15 mouse cellular contexts compared by ENCODE assay signal in the genomic region with DNA sequence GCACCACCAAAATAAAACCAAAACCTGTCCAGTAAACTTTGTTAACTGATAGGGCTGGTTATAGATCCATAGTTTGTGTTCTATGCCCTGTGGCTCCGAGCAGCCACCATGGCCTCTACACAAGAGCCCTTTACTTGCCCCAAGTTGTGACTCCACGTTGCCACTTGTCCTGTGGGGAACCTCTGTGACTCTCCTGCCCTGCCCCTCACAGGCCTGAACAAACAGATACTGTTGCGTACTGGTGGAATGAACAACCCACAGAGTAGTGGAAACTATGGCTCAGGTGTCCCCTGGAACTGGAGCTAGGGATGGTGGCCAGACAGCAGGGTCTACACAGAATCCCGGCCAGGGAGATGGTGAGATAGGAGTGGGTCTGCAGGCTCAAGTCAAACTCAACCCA. TPM values are rescaled to one million over a fixed set of nuclear protein-coding genes. Genes with fewer than 3 reads are reported as not detected.
DNase-seq lines count a peak whose midpoint lies in the region; ATAC-seq and TF ChIP-seq lines count a peak whose summit lies in the region.
"Had no signal": no experiment of that assay in that cellular context is flagged by ENCODE, and none has a peak within 500 bp of the region (broad histone marks: within the 10 kb centered on the region; RNA-seq: fewer than 3 reads in every experiment).

No protein-coding gene starts in this region.

- 73% methylated on average over 4 of the region's 4 CpGs for WGBS in heart, embryonic 13.5 days
- WGBS in lung, embryonic 14.5 days: 65% methylated on average over 4 of the region's 4 CpGs
- WGBS in limb, embryonic 13.5 days: 74% methylated on average over 4 of the region's 4 CpGs
- 67% methylated on average over 4 of the region's 4 CpGs for WGBS in stomach, postnatal 0 days
- 89% methylated on average over 4 of the region's 4 CpGs for WGBS in midbrain, embryonic 15.5 days

- H3K4me3 ChIP-seq in heart, embryonic 13.5 days: no peak overlapping the region
- no peak overlapping the region for H3K4me3 ChIP-seq in lung, embryonic 14.5 days (ENCODE audit: low read depth, low read length)
- no peak overlapping the region for H3K4me3 ChIP-seq in limb, embryonic 13.5 days
- no peak overlapping the region for H3K4me3 ChIP-seq in stomach, postnatal 0 days (ENCODE audit: low read depth, low read length)
- no peak overlapping the region for H3K4me3 ChIP-seq in midbrain, embryonic 15.5 days
- H3K4me3 ChIP-seq: megakaryocyte, embryonic 14.5 days had no signal

- no peaks in the 10 kb centered on the region for H3K9me3 ChIP-seq in heart, embryonic 13.5 days
- H3K9me3 ChIP-seq in lung, embryonic 14.5 days (ENCODE audit: low read depth, low read length): no peaks in the 10 kb centered on the region
- H3K9me3 ChIP-seq in limb, embryonic 13.5 days: no peaks in the 10 kb centered on the region
- no peaks in the 10 kb centered on the region for H3K9me3 ChIP-seq in stomach, postnatal 0 days (ENCODE audit: control insufficient read depth, low read length)
- H3K9me3 ChIP-seq in midbrain, embryonic 15.5 days: no peaks in the 10 kb centered on the region

- H3K9ac ChIP-seq in heart, embryonic 13.5 days: no peak overlapping the region
- H3K9ac ChIP-seq in lung, embryonic 14.5 days: no peak overlapping the region; the same call in 1 of the 2 replicates
- H3K9ac ChIP-seq in limb, embryonic 13.5 days: no peak overlapping the region
- H3K9ac ChIP-seq in stomach, postnatal 0 days (ENCODE audit: low read length): no peak overlapping the region
- H3K9ac ChIP-seq in midbrain, embryonic 15.5 days: no peak overlapping the region

- H3K4me1 ChIP-seq in heart, embryonic 13.5 days: peaks cover 49% of the 10 kb centered on the region
- peaks cover 35% of the 10 kb centered on the region for H3K4me1 ChIP-seq in lung, embryonic 14.5 days (ENCODE audit: insufficient read depth)
- peaks cover 26% of the 10 kb centered on the region for H3K4me1 ChIP-seq in limb, embryonic 13.5 days
- H3K4me1 ChIP-seq in stomach, postnatal 0 days (replicated peaks; ENCODE audit: control insufficient read depth, insufficient read depth): peaks cover 18% of the 10 kb centered on the region; the same call in 1 of the 2 replicates
- no peaks in the 10 kb centered on the region for H3K4me1 ChIP-seq in midbrain, embryonic 15.5 days

- peak overlapping the region; percentile 93 for H3K27ac ChIP-seq in heart, embryonic 13.5 days (replicated peaks)
- H3K27ac ChIP-seq in lung, embryonic 14.5 days (ENCODE audit: low read depth): peak overlapping the region; percentile 93
- peak overlapping the region; percentile 77; the same call in 1 of the 2 replicates for H3K27ac ChIP-seq in limb, embryonic 13.5 days
- H3K27ac ChIP-seq in stomach, postnatal 0 days (replicated peaks): peak overlapping the region; percentile 92
- no peak overlapping the region for H3K27ac ChIP-seq in midbrain, embryonic 15.5 days

- H3K27me3 ChIP-seq in heart, embryonic 13.5 days (replicated peaks): no peaks in the 10 kb centered on the region
- no peaks in the 10 kb centered on the region for H3K27me3 ChIP-seq in lung, embryonic 14.5 days (ENCODE audit: insufficient read depth, low read length)
- no peaks in the 10 kb centered on the region for H3K27me3 ChIP-seq in limb, embryonic 13.5 days
- H3K27me3 ChIP-seq in stomach, postnatal 0 days (ENCODE audit: control insufficient read depth, insufficient read depth, low read length): no peaks in the 10 kb centered on the region
- no peaks in the 10 kb centered on the region for H3K27me3 ChIP-seq in midbrain, embryonic 15.5 days (replicated peaks)

- DNase-seq in heart, adult 18-20 months: no peak
- DNase-seq in lung, embryonic 14.5 days: no peak
- no peak for DNase-seq in lung, postnatal 25 days (ENCODE audit: low spot score)
- DNase-seq in stomach, postnatal 0 days (ENCODE audit: low spot score): peak; percentile 25
- DNase-seq in gastrocnemius, postnatal 36 days: no peak
- DNase-seq: adrenal gland, postnatal 14 days; embryo, embryonic 11 days; gastrocnemius, postnatal 25 days had no signal

- no peaks in the 10 kb centered on the region for H3K36me3 ChIP-seq in heart, embryonic 13.5 days
- H3K36me3 ChIP-seq in lung, embryonic 14.5 days (ENCODE audit: insufficient read depth): no peaks in the 10 kb centered on the region
- H3K36me3 ChIP-seq in limb, embryonic 13.5 days: no peaks in the 10 kb centered on the region
- no peaks in the 10 kb centered on the region for H3K36me3 ChIP-seq in stomach, postnatal 0 days (ENCODE audit: control insufficient read depth, insufficient read depth, low read length)
- no peaks in the 10 kb centered on the region for H3K36me3 ChIP-seq in midbrain, embryonic 15.5 days (replicated peaks)

- H3K4me2 ChIP-seq in heart, embryonic 13.5 days: no peak overlapping the region
- peak overlapping the region; percentile 27; the same call in 1 of the 2 replicates for H3K4me2 ChIP-seq in lung, embryonic 14.5 days
- H3K4me2 ChIP-seq in limb, embryonic 13.5 days (replicated peaks): no peak overlapping the region
- H3K4me2 ChIP-seq in stomach, postnatal 0 days (replicated peaks; ENCODE audit: low read depth): no peak overlapping the region
- H3K4me2 ChIP-seq in midbrain, embryonic 15.5 days: no peak overlapping the region

- intact Hi-C loops in gastrocnemius, postnatal 36 days (cut with DNase I): no loop called here

- no peak for ATAC-seq in heart, embryonic 13.5 days (ENCODE audit: extremely low read depth, insufficient number of reproducible peaks, low FRiP score, low TSS enrichment)
- no peak for ATAC-seq in lung, embryonic 14.5 days (ENCODE audit: insufficient read depth)
- no peak for ATAC-seq in limb, embryonic 13.5 days (ENCODE audit: low FRiP score, low read depth)
- no peak for ATAC-seq in stomach, postnatal 0 days (ENCODE audit: low FRiP score, low TSS enrichment)
- no peak for ATAC-seq in midbrain, embryonic 15.5 days (replicated peaks)
- ATAC-seq: forebrain, embryonic 14.5 days had no signal

- no peak for TF ChIP-seq CTCF in lung, embryonic 14.5 days (IDR thresholded peaks at IDR 0.05; ENCODE audit: low read depth)
- TF ChIP-seq CTCF in stomach, postnatal 0 days (IDR thresholded peaks at IDR 0.05; ENCODE audit: low read depth): no peak

- TF ChIP-seq EP300 in stomach, postnatal 0 days (optimal IDR thresholded peaks at IDR 0.05): no peak

RNA-seq across cellular contexts. Expression of a gene that starts 10.1 kb away (rescaled TPM):
- polyA plus RNA-seq in heart, embryonic 13.5 days (2015; fragmentation: Nextera tagmentation; extraction: Ambion mirVana): 21.6 and 22.5 TPM in 2 replicates
- total RNA-seq in heart, adult 18-20 months (2021): 10 to 100 TPM; 72.2 to 78.5 TPM
- polyA plus RNA-seq in lung, embryonic 14.5 days (2014; fragmentation: Nextera tagmentation; extraction: Ambion mirVana): 95.0 and 95.1 TPM in 2 replicates
- polyA plus RNA-seq in limb, embryonic 13.5 days (2015; fragmentation: Nextera tagmentation; extraction: Ambion mirVana): 15.6 and 15.8 TPM in 2 replicates
- 29.7 and 34.9 TPM in 2 replicates for polyA plus RNA-seq in stomach, postnatal 0 days (2015; fragmentation: Nextera tagmentation; extraction: Ambion mirVana)
- 1.6 and 1.7 TPM in 2 replicates for polyA plus RNA-seq in midbrain, embryonic 15.5 days (2015; fragmentation: Nextera tagmentation; extraction: Ambion mirVana)
- total RNA-seq in gastrocnemius, postnatal 36 days (2021): 10 to 100 TPM in 1 of 2 experiments, 1 to 10 TPM in 1; 8.7 to 11.2 TPM

RNA-seq across cellular contexts. Expression of a gene that starts 21.4 kb away (rescaled TPM):
- polyA plus RNA-seq in heart, embryonic 13.5 days (2015; fragmentation: Nextera tagmentation; extraction: Ambion mirVana): 332 and 351 TPM in 2 replicates
- 100 to 1,000 TPM; 561 to 600 TPM for total RNA-seq in heart, adult 18-20 months (2021)
- 630 and 724 TPM in 2 replicates for polyA plus RNA-seq in lung, embryonic 14.5 days (2014; fragmentation: Nextera tagmentation; extraction: Ambion mirVana)
- 572 and 605 TPM in 2 replicates for polyA plus RNA-seq in limb, embryonic 13.5 days (2015; fragmentation: Nextera tagmentation; extraction: Ambion mirVana)
- polyA plus RNA-seq in stomach, postnatal 0 days (2015; fragmentation: Nextera tagmentation; extraction: Ambion mirVana): 604 and 680 TPM in 2 replicates
- 284 and 315 TPM in 2 replicates for polyA plus RNA-seq in midbrain, embryonic 15.5 days (2015; fragmentation: Nextera tagmentation; extraction: Ambion mirVana)
- 100 to 1,000 TPM; 310 to 370 TPM for total RNA-seq in gastrocnemius, postnatal 36 days (2021)

RNA-seq across cellular contexts. Expression of a gene that starts 37.5 kb away (rescaled TPM):
- 9.0 and 9.3 TPM in 2 replicates for polyA plus RNA-seq in heart, embryonic 13.5 days (2015; fragmentation: Nextera tagmentation; extraction: Ambion mirVana)
- 10 to 100 TPM; 10.9 TPM for total RNA-seq in heart, adult 18-20 months (2021)
- polyA plus RNA-seq in lung, embryonic 14.5 days (2014; fragmentation: Nextera tagmentation; extraction: Ambion mirVana): 24.0 and 25.6 TPM in 2 replicates
- polyA plus RNA-seq in limb, embryonic 13.5 days (2015; fragmentation: Nextera tagmentation; extraction: Ambion mirVana): 14.7 and 16.6 TPM in 2 replicates
- polyA plus RNA-seq in stomach, postnatal 0 days (2015; fragmentation: Nextera tagmentation; extraction: Ambion mirVana): 7.5 and 8.5 TPM in 2 replicates
- polyA plus RNA-seq in midbrain, embryonic 15.5 days (2015; fragmentation: Nextera tagmentation; extraction: Ambion mirVana): 31.3 and 32.0 TPM in 2 replicates
- total RNA-seq in gastrocnemius, postnatal 36 days (2021): 10 to 100 TPM in 1 of 2 experiments, 1 to 10 TPM in 1; 9.7 to 11.5 TPM

RNA-seq across cellular contexts. Expression of a gene that starts 53.9 kb away (rescaled TPM):
- 0.05 and 0.08 TPM in 2 replicates for polyA plus RNA-seq in heart, embryonic 13.5 days (2015; fragmentation: Nextera tagmentation; extraction: Ambion mirVana)
- total RNA-seq in heart, adult 18-20 months (2021): not detected
- polyA plus RNA-seq in lung, embryonic 14.5 days (2014; fragmentation: Nextera tagmentation; extraction: Ambion mirVana): 1.9 and 2.3 TPM in 2 replicates
- polyA plus RNA-seq in limb, embryonic 13.5 days (2015; fragmentation: Nextera tagmentation; extraction: Ambion mirVana): 1.00 and 1.2 TPM in 2 replicates
- polyA plus RNA-seq in stomach, postnatal 0 days (2015; fragmentation: Nextera tagmentation; extraction: Ambion mirVana): 1.2 and 1.8 TPM in 2 replicates
- polyA plus RNA-seq in midbrain, embryonic 15.5 days (2015; fragmentation: Nextera tagmentation; extraction: Ambion mirVana): not detected in 2 replicates
- not detected for total RNA-seq in gastrocnemius, postnatal 36 days (2021)
- total RNA-seq: adrenal gland, postnatal 14 days; gastrocnemius, postnatal 25 days; left cerebral cortex, adult 8-10 months had no signal
- polyA plus RNA-seq: C2C12; forebrain, embryonic 14.5 days had no signal
